In the genomic region with DNA sequence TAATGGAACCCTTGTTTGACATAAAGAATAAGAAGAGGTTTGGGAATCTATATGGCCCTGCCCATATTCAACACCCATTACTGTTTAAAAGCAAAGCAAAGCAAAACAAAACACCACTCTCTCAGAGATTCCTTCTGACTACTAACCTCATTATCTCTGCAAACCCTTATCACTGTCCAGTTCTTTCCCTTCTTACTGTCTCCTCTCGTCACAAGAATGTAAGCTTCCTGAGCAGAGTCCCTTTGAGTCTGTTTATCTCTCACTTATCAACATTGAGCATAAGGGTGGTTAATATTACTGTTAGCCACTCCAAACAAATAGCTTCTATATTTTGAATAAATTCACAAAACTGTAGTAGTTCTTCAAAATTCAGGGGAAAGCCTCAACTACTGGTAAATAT, we compare ENCODE assay signal across 23 mouse cellular contexts. TPM values are rescaled to one million over a fixed set of nuclear protein-coding genes. Genes with fewer than 3 reads are reported as not detected.
DNase-seq lines count a peak whose midpoint lies in the region; ATAC-seq and TF ChIP-seq lines count a peak whose summit lies in the region.
"Had no signal": no experiment of that assay in that cellular context is flagged by ENCODE, and none has a peak within 500 bp of the region (broad histone marks: within the 10 kb centered on the region; RNA-seq: fewer than 3 reads in every experiment).

No protein-coding gene starts in this region.

- DNase-seq in left cerebral cortex, adult 2 months (ENCODE audit: extremely low spot score in 1 of 2, low spot score in 2 of 2), result no peak
- no peak for DNase-seq in left cerebral cortex, adult 9 months (ENCODE audit: low spot score in 2 of 2)
- DNase-seq in MEL (ENCODE audit: low read depth, low spot score), result peak; percentile 41
- no peak for DNase-seq in lung, postnatal 10 days
- DNase-seq: adrenal gland, adult 8-10 months; adrenal gland, postnatal 25 days; B cell, adult 2 months; cerebellum, adult 11-12 months; cerebellum, adult 8-10 months; cerebellum, postnatal 14 days; forebrain, postnatal 0 days; gastrocnemius, adult 2 months; gastrocnemius, postnatal 14 days; heart, adult 11 months had no signal

- H3K4me1 ChIP-seq in MEL (ENCODE audit: control insufficient read depth in 1 of 2, insufficient read depth in 2 of 2, low read length in 2 of 2), result peaks cover 0 to 6% of the 10 kb centered on the region in 2 experiments; a peak in 1 of 4 replicates
- H3K4me1 ChIP-seq in intestine, embryonic 16.5 days (ENCODE audit: control insufficient read depth, insufficient read depth, low read length), result no peaks in the 10 kb centered on the region
- H3K4me1 ChIP-seq: embryonic facial prominence, embryonic 12.5 days; embryonic facial prominence, embryonic 15.5 days; hindbrain, embryonic 12.5 days; hindbrain, embryonic 15.5 days had no signal

- TF ChIP-seq RAD21 in MEL (IDR thresholded peaks at IDR 0.05; ENCODE audit: low read depth, low read length), result no peak

- no peak for TF ChIP-seq POLR2A in MEL (IDR thresholded peaks at IDR 0.05; ENCODE audit: control insufficient read depth in 1 of 2, insufficient read depth in 1 of 2, low read depth in 1 of 2, low read length in 2 of 2, poor library complexity in 1 of 2)

- no peak for TF ChIP-seq CTCF in left cerebral cortex, adult 2 months (IDR thresholded peaks at IDR 0.05)
- no peak for TF ChIP-seq CTCF in MEL (IDR thresholded peaks at IDR 0.05 in 2 of 3, conservative IDR thresholded peaks at IDR 0.05 in 1 of 3; ENCODE audit: control insufficient read depth in 1 of 3, insufficient read depth in 1 of 3, low read depth in 2 of 3, low read length in 3 of 3, poor library complexity in 1 of 3, severe bottlenecking in 1 of 3)

- H3K9ac ChIP-seq in MEL (ENCODE audit: control insufficient read depth, low read depth, low read length, poor library complexity, severe bottlenecking), result no peak overlapping the region
- H3K9ac ChIP-seq in intestine, embryonic 16.5 days (ENCODE audit: low read depth, low read length), result no peak overlapping the region
- H3K9ac ChIP-seq: embryonic facial prominence, embryonic 12.5 days; embryonic facial prominence, embryonic 15.5 days; forebrain, postnatal 0 days; hindbrain, embryonic 12.5 days; hindbrain, embryonic 15.5 days had no signal

- no peak overlapping the region for H3K4me2 ChIP-seq in intestine, embryonic 16.5 days (ENCODE audit: low read depth, low read length)
- H3K4me2 ChIP-seq: embryonic facial prominence, embryonic 12.5 days; embryonic facial prominence, embryonic 15.5 days; heart, embryonic 11.5 days; hindbrain, embryonic 12.5 days; hindbrain, embryonic 15.5 days had no signal

- H3K36me3 ChIP-seq in MEL (ENCODE audit: control insufficient read depth in 1 of 2, insufficient read depth in 2 of 2, low read length in 2 of 2), result peaks cover 0 to 6% of the 10 kb centered on the region in 2 experiments; a peak in 2 of 4 replicates
- no peaks in the 10 kb centered on the region for H3K36me3 ChIP-seq in intestine, embryonic 16.5 days (ENCODE audit: control insufficient read depth, insufficient read depth, low read length)
- H3K36me3 ChIP-seq: embryonic facial prominence, embryonic 12.5 days; embryonic facial prominence, embryonic 15.5 days; hindbrain, embryonic 12.5 days; hindbrain, embryonic 15.5 days had no signal

- intact Hi-C loops in left cerebral cortex, adult 2 months (cut with DNase I), result loop anchor here (2.0 kb wide), 3 partner anchors 45 to 305 kb away; a partner anchor contains a TSS

- peaks cover 0 to 2% of the 10 kb centered on the region in 2 experiments; a peak in 2 of 4 replicates for H3K27me3 ChIP-seq in MEL (ENCODE audit: control insufficient read depth in 1 of 2, insufficient read depth in 2 of 2, low read length in 2 of 2)
- no peaks in the 10 kb centered on the region for H3K27me3 ChIP-seq in intestine, embryonic 16.5 days (replicated peaks; ENCODE audit: control insufficient read depth, insufficient read depth, low read length)
- H3K27me3 ChIP-seq: CH12.LX; embryonic facial prominence, embryonic 12.5 days; embryonic facial prominence, embryonic 15.5 days; hindbrain, embryonic 12.5 days; hindbrain, embryonic 15.5 days had no signal

- H3K79me2 ChIP-seq in MEL (ENCODE audit: control insufficient read depth, insufficient read depth, low read length, poor library complexity), result no peaks in the 10 kb centered on the region

- TF ChIP-seq EP300 in MEL (IDR thresholded peaks at IDR 0.05; ENCODE audit: low read depth in 1 of 2, low read length in 2 of 2), result peak; percentile 75 to 82

- WGBS in intestine, embryonic 16.5 days, result 62% methylated on average over 1 of the region's 1 CpGs

- H3K9me3 ChIP-seq in MEL (replicated peaks; ENCODE audit: insufficient read depth, low read length), result no peaks in the 10 kb centered on the region
- no peaks in the 10 kb centered on the region for H3K9me3 ChIP-seq in intestine, embryonic 16.5 days (ENCODE audit: control insufficient read depth, low read length)
- H3K9me3 ChIP-seq: embryonic facial prominence, embryonic 12.5 days; embryonic facial prominence, embryonic 15.5 days; hindbrain, embryonic 12.5 days; hindbrain, embryonic 15.5 days had no signal

- no peak overlapping the region for H3K4me3 ChIP-seq in left cerebral cortex, adult 2 months
- H3K4me3 ChIP-seq in MEL (ENCODE audit: control insufficient read depth in 1 of 2, insufficient read depth in 1 of 2, low read depth in 2 of 2, low read length in 2 of 2), result no peak overlapping the region
- H3K4me3 ChIP-seq in intestine, embryonic 16.5 days (ENCODE audit: low read length), result no peak overlapping the region
- H3K4me3 ChIP-seq: embryonic facial prominence, embryonic 12.5 days; embryonic facial prominence, embryonic 15.5 days; gastrocnemius, adult 2 months; hindbrain, embryonic 12.5 days; hindbrain, embryonic 15.5 days had no signal

- peak; percentile 85 for ATAC-seq in megakaryocyte progenitor cell, adult 5-6 weeks (replicated peaks; ENCODE audit: poor library complexity)
- no peak for ATAC-seq in intestine, embryonic 16.5 days
- ATAC-seq: forebrain, embryonic 14.5 days; forebrain, postnatal 0 days had no signal

- H3K27ac ChIP-seq in left cerebral cortex, adult 2 months, result peak overlapping the region; percentile 87; the same call in 1 of the 2 replicates
- no peak overlapping the region for H3K27ac ChIP-seq in MEL (ENCODE audit: control insufficient read depth, low read depth, low read length)
- H3K27ac ChIP-seq in intestine, embryonic 16.5 days (ENCODE audit: low read length), result no peak overlapping the region
- H3K27ac ChIP-seq: embryonic facial prominence, embryonic 12.5 days; embryonic facial prominence, embryonic 15.5 days; gastrocnemius, adult 2 months; hindbrain, embryonic 12.5 days; hindbrain, embryonic 15.5 days had no signal

TF ChIP-seq in MEL, 35 proteins besides CTCF, POLR2A, EP300 and RAD21:
- TF ChIP-seq GATA1 (IDR thresholded peaks at IDR 0.05; ENCODE audit: low read depth, low read length), result peak; percentile 81
- no peak for TF ChIP-seq TBP (IDR thresholded peaks at IDR 0.05; ENCODE audit: low read depth, low read length)
- peak; percentile 64 for TF ChIP-seq TCF12 (IDR thresholded peaks at IDR 0.05; ENCODE audit: low read depth, low read length)
- no peak for TF ChIP-seq KAT2A (conservative IDR thresholded peaks at IDR 0.05; ENCODE audit: low read depth, low read length)
- peak; percentile 35; the same call in 1 of the 2 replicates for TF ChIP-seq ETS1 (IDR thresholded peaks at IDR 0.05; ENCODE audit: low read depth, low read length)
- TF ChIP-seq ZC3H11A (IDR thresholded peaks at IDR 0.05; ENCODE audit: low read depth, low read length), result no peak
- no peak for TF ChIP-seq ZKSCAN1 (IDR thresholded peaks at IDR 0.05; ENCODE audit: low read depth, low read length)
- no peak for TF ChIP-seq HCFC1 (IDR thresholded peaks at IDR 0.05; ENCODE audit: low read depth, low read length)
- TF ChIP-seq RCOR1 (IDR thresholded peaks at IDR 0.05; ENCODE audit: low read depth, low read length), result peak; percentile 83
- TF ChIP-seq SIN3A (IDR thresholded peaks at IDR 0.05; ENCODE audit: low read length), result no peak

RNA-seq across cellular contexts. Expression of a gene that starts 48.9 kb away (rescaled TPM):
- 100 to 1,000 TPM; 101 to 116 TPM for total RNA-seq in left cerebral cortex, adult 2 months (2021)
- 8.2 and 12.6 TPM in 2 replicates for total RNA-seq in MEL (2012; rRNA removed)
- 10 to 100 TPM in 1 of 2 experiments, not detected in 1; 11.9 TPM for polyA plus RNA-seq in MEL (2012; ENCODE audit: insufficient read depth in 1 of 2, insufficient read length in 2 of 2, low read depth in 1 of 2, low replicate concordance in 2 of 2, missing spikeins in 1 of 2)
- 23.6 and 24.7 TPM in 2 replicates for total RNA-seq in megakaryocyte progenitor cell, adult 5-6 weeks (2015)
- 19.7 and 19.9 TPM in 2 replicates for total RNA-seq in megakaryocyte progenitor cell, adult 5-6 weeks (2017)
- 37.2 and 37.5 TPM in 2 replicates for polyA plus RNA-seq in intestine, embryonic 16.5 days (2015; fragmentation: Nextera tagmentation; extraction: Ambion mirVana)
